Mouse (Mus musculus) bone marrow macrophage, adult 2 months (primary cell): Measurements from ENCODE around the gene Prdm15.

Experiments
- CTCF ChIP-seq: IDR thresholded peaks from 2 replicates; pipeline ENCODE4 v1.5.1; 2012; ENCODE audit warnings: low read depth, mild to moderate bottlenecking, low read length, moderate library complexity
- POLR2A ChIP-seq: IDR thresholded peaks from 2 replicates; pipeline ENCODE4 v1.6.1; 2012; ENCODE audit warnings: mild to moderate bottlenecking, low read depth, low read length, borderline replicate concordance

- no peak for TF ChIP-seq CTCF
- no peak for TF ChIP-seq POLR2A
These were observed 42.8 kb downstream of the Prdm15 start for GRCm38 (mm10) chr16:97808881-97809280.
